Mouse (Mus musculus): Measurements from ENCODE around the gene Nup62. TPM values are rescaled to one million over a fixed set of nuclear protein-coding genes. Genes with fewer than 3 reads are reported as not detected.

Gene Nup62
- polyA plus RNA-seq, 1 experiment from 2014 or later, result 84.0 TPM

- H3K27me3 ChIP-seq, result no peaks in the 10 kb centered on the region
- H3K27ac ChIP-seq (replicated peaks), result peak overlapping the region; percentile 39; the same call in 1 of the 2 replicates
- no peak for ATAC-seq (ENCODE audit: insufficient number of reproducible peaks, low FRiP score, low TSS enrichment, low read depth)
- H3K4me2 ChIP-seq (replicated peaks), result no peak overlapping the region
- no peaks in the 10 kb centered on the region for H3K9me3 ChIP-seq (replicated peaks)
- WGBS, result 45% methylated on average over 5 of the region's 5 CpGs
- peaks cover 56% of the 10 kb centered on the region for H3K4me1 ChIP-seq
- no peak overlapping the region for H3K4me3 ChIP-seq (replicated peaks)
- H3K9ac ChIP-seq, result no peak overlapping the region
- no peaks in the 10 kb centered on the region for H3K36me3 ChIP-seq
Observed at GRCm38 (mm10) chr7:44819863-44820262, 4.0 kb downstream of the Nup62 start.

DNA sequence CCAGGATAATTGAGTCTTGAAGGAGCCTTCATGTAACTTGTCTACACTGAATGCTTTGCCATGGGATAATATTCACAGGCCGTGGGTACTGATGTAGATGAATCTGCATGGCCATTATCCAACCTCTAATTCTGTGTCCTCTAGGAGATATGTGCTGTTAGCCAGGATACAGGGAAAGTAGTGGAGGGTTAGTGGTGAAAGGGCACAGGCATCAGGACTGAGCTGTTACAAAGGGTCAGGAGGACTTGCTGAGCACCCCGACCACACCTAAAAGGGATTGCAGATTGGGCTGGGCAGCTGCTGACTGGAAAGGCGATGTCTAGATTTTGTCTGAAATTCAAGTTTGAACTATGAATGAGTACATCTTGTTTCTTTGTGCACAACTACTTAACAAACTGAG, 4.6 kb downstream of the Nup62 start:
- WGBS, result 85% methylated on average over 3 of the region's 3 CpGs

DNA sequence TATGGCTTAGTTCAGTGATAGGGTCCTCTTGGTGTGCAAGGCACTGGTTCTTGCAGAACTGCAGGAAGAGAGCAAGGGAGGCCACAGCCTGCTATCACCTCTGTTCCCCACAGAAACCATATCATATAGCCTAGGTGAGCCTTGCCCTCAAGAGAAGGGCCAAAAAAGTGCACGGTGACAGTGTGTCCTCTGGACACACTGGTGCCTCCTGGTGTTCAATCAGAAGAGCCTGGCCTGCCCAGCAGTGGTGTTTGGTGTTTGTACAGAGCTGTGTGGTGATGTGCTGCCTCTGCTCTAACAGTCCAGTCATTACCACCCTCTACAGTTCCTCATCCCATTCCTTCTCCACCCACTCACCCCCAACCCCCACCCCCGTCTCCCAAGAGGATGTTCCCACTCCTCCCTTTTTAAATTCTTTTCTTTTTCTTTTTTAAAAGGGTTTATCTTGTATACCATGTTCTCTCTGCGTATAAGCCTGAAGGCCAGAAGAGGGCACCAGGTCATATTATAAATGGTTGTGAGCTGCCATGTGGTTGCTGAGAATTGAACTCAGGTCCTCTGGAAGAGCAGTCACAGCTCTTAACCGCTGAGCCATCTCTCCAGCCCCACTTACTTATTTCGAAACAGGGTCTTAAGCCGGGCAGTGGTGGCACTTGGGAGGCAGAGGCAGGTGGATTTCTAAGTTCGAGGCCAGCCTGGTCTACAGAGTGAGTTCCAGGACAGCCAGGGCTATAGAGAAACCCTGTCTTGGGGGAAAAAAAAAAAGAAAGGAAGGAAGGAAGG, 6.0 kb downstream of the Nup62 start:
- no peak overlapping the region for H3K27ac ChIP-seq (replicated peaks)
- no peaks in the 10 kb centered on the region for H3K9me3 ChIP-seq (replicated peaks)
- WGBS, result 84% methylated on average over 7 of the region's 7 CpGs
- no peak overlapping the region for H3K4me2 ChIP-seq (replicated peaks)
- H3K9ac ChIP-seq, result no peak overlapping the region
- H3K36me3 ChIP-seq, result no peaks in the 10 kb centered on the region; the same call in 1 of the 2 replicates
- H3K4me1 ChIP-seq, result peaks cover 50% of the 10 kb centered on the region
- H3K4me3 ChIP-seq (replicated peaks), result no peak overlapping the region
- ATAC-seq (ENCODE audit: insufficient number of reproducible peaks, low FRiP score, low TSS enrichment, low read depth), result no peak
- H3K27me3 ChIP-seq, result no peaks in the 10 kb centered on the region

More for the DNA sequence above, 4.6 kb downstream of the Nup62 start:
- H3K4me2 ChIP-seq (replicated peaks), result no peak overlapping the region
- no peak overlapping the region for H3K4me3 ChIP-seq (replicated peaks)
- no peak overlapping the region for H3K9ac ChIP-seq
- H3K36me3 ChIP-seq, result no peaks in the 10 kb centered on the region
- no peak for ATAC-seq (ENCODE audit: insufficient number of reproducible peaks, low FRiP score, low TSS enrichment, low read depth)
- no peaks in the 10 kb centered on the region for H3K27me3 ChIP-seq
- H3K27ac ChIP-seq (replicated peaks), result no peak overlapping the region
- peaks cover 50% of the 10 kb centered on the region for H3K4me1 ChIP-seq
- no peaks in the 10 kb centered on the region for H3K9me3 ChIP-seq (replicated peaks)

DNA sequence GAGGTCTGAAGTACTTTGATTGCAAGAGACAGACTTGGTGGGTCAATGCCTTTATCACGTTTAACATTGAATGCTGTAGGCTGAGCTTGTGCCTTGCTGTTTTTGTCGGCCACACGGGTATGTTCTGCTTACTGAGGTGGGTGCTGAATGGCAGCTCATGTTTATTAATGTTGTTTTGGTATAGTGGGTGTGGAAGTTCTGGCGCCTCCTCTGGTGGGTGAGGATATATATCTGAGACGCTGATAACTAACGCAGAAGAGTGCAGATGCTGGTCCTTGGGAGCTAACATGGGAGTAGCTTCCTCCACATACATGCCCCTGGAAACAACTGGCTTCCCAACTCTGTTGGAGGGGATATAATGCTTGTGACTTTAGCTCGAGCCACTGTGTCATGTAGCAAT, 7.5 kb downstream of the Nup62 start:
- no peak for ATAC-seq (ENCODE audit: insufficient number of reproducible peaks, low FRiP score, low TSS enrichment, low read depth)
- Histone ChIP-seq H3K4me3 (replicated peaks) (no peak overlapping the region), H3K9ac (no peak overlapping the region), H3K9me3 (replicated peaks) (no peaks in the 10 kb centered on the region), H3K27ac (replicated peaks) (no peak overlapping the region), H3K4me1 (peaks cover 36% of the 10 kb centered on the region), H3K4me2 (replicated peaks) (no peak overlapping the region), H3K36me3 (peaks cover 8% of the 10 kb centered on the region), H3K27me3 (no peaks in the 10 kb centered on the region)
- WGBS, result 35% methylated on average over 7 of the region's 7 CpGs

GRCm38 (mm10) chr7:44824872-44825271, 9.0 kb downstream of the Nup62 start:
- Histone ChIP-seq H3K9me3 (replicated peaks) (no peaks in the 10 kb centered on the region), H3K36me3 (peaks cover 23% of the 10 kb centered on the region), H3K27ac (replicated peaks) (peak overlapping the region; percentile 22), H3K4me2 (replicated peaks) (no peak overlapping the region), H3K9ac (no peak overlapping the region), H3K4me1 (peaks cover 22% of the 10 kb centered on the region), H3K4me3 (replicated peaks) (no peak overlapping the region), H3K27me3 (no peaks in the 10 kb centered on the region)
- WGBS, result 18% methylated on average over 3 of the region's 3 CpGs
- no peak for ATAC-seq (ENCODE audit: insufficient number of reproducible peaks, low FRiP score, low TSS enrichment, low read depth)

GRCm38 (mm10) chr7:44826771-44827170, 10.9 kb downstream of the Nup62 start:
- no peak for ATAC-seq (ENCODE audit: insufficient number of reproducible peaks, low FRiP score, low TSS enrichment, low read depth)
- Histone ChIP-seq H3K4me1 (peaks cover 14% of the 10 kb centered on the region), H3K27ac (replicated peaks) (no peak overlapping the region), H3K27me3 (no peaks in the 10 kb centered on the region), H3K9me3 (replicated peaks) (no peaks in the 10 kb centered on the region), H3K4me2 (replicated peaks) (no peak overlapping the region), H3K9ac (no peak overlapping the region), H3K36me3 (peaks cover 42% of the 10 kb centered on the region), H3K4me3 (replicated peaks) (no peak overlapping the region)
- 87% methylated on average over 3 of the region's 3 CpGs for whole genome bisulfite sequencing

GRCm38 (mm10) chr7:44828706-44829105, 12.8 kb downstream of the Nup62 start:
- H3K4me1 ChIP-seq, result peaks cover 9% of the 10 kb centered on the region
- 90% methylated on average over 5 of the region's 5 CpGs for WGBS
- no peak overlapping the region for H3K4me3 ChIP-seq (replicated peaks)
- H3K27me3 ChIP-seq, result no peaks in the 10 kb centered on the region
- no peak overlapping the region for H3K4me2 ChIP-seq (replicated peaks)
- H3K9ac ChIP-seq, result no peak overlapping the region
- no peak overlapping the region for H3K27ac ChIP-seq (replicated peaks)
- ATAC-seq (ENCODE audit: insufficient number of reproducible peaks, low FRiP score, low TSS enrichment, low read depth), result no peak
- no peaks in the 10 kb centered on the region for H3K9me3 ChIP-seq (replicated peaks)
- peaks cover 48% of the 10 kb centered on the region for H3K36me3 ChIP-seq

DNA sequence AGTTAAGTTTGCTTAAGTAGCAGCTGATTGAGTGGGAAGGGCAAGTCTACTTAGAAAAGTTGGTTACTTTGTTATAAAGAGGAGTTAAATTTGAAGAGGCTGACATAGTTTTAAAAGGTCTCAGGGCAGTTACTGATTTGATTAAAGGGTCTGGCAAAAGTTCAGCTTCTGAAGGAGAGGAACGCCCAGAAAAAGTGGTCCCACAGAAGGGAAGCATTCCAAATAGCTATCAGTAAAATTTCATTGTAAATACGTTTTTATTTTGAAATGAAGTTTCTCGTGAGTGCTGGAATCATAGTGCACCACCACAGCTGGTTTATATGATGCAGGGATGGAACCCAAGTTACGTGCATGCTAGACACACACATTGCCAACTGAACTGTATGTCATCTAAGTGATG, 16.9 kb downstream of the Nup62 start:
- no peaks in the 10 kb centered on the region for H3K27me3 ChIP-seq
- H3K9me3 ChIP-seq (replicated peaks), result no peaks in the 10 kb centered on the region
- 50% methylated on average over 4 of the region's 4 CpGs for WGBS
- peaks cover 13% of the 10 kb centered on the region; the same call in 1 of the 2 replicates for H3K4me1 ChIP-seq
- H3K27ac ChIP-seq (replicated peaks), result 0 out of 2 replicates have a peak overlapping the region, but pooled peaks have one; percentile 22
- no peak overlapping the region for H3K9ac ChIP-seq
- ATAC-seq (ENCODE audit: insufficient number of reproducible peaks, low FRiP score, low TSS enrichment, low read depth), result no peak
- H3K4me3 ChIP-seq (replicated peaks), result no peak overlapping the region
- peaks cover 46% of the 10 kb centered on the region for H3K36me3 ChIP-seq
- no peak overlapping the region for H3K4me2 ChIP-seq (replicated peaks)

DNA sequence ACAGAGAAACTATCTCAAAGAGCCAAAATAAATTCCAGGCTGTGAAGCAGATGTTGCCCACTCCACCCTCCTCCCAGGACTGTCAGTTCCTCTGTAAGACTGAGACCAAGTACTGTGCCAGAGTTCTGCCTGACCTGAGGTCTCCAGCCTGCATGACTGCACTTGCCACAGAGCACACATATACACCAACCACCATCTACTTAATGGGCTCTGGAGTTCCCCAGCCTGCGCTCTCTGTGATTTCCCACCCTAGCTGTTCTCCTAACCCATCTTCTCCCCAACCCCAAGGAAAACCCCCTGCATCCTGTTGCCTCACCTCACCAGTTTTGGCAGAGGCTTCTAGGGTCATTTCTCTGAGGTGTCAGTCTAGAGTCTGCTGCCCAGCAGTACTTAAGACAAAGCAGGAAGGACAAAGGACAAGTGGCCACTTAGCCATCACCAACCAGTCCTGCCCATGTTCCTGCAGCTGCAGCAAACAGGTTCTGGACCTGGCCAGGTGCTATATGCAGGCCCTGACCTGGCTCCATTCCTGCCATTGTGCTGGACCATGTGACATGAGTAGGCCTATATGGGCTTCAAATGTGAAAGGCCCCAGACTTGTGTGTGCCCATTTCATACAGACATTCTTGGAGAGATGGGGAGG, 19.6 kb downstream of the Nup62 start:
- no peak for ATAC-seq (ENCODE audit: insufficient number of reproducible peaks, low FRiP score, low TSS enrichment, low read depth)
- H3K4me1 ChIP-seq, result peaks cover 27% of the 10 kb centered on the region
- H3K4me2 ChIP-seq (replicated peaks), result no peak overlapping the region
- peaks cover 24% of the 10 kb centered on the region for H3K27me3 ChIP-seq
- WGBS, result 85% methylated on average over 1 of the region's 1 CpGs
- H3K9ac ChIP-seq, result no peak overlapping the region
- no peak overlapping the region for H3K4me3 ChIP-seq (replicated peaks)
- no peak overlapping the region for H3K27ac ChIP-seq (replicated peaks)
- no peaks in the 10 kb centered on the region for H3K9me3 ChIP-seq (replicated peaks)
- H3K36me3 ChIP-seq, result peaks cover 22% of the 10 kb centered on the region

DNA sequence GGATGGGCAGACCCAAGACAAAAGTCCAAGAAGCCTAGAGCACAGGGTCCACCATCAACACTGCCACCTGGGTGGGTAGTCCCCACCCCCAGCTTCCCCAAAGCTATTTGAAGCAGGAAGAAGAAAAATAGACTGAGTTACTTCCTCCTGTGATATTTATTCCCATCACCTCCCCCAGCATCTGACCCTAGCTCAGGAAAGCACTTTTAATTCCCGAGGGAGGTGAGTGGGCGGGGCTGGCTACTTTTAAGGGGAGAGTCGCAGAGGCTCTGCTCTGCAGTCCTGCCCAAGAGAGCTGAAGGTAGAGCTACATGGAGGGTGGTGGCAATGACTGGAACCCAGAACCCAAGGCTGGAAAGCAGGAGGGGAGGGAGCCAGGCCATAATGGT, 20.1 kb downstream of the Nup62 start:
- no peaks in the 10 kb centered on the region for H3K9me3 ChIP-seq (replicated peaks)
- ATAC-seq (ENCODE audit: insufficient number of reproducible peaks, low FRiP score, low TSS enrichment, low read depth), result no peak
- peaks cover 22% of the 10 kb centered on the region for H3K36me3 ChIP-seq
- peaks cover 27% of the 10 kb centered on the region for H3K4me1 ChIP-seq
- no peak overlapping the region for H3K4me2 ChIP-seq (replicated peaks)
- H3K27ac ChIP-seq (replicated peaks), result no peak overlapping the region
- H3K27me3 ChIP-seq, result peaks cover 29% of the 10 kb centered on the region
- no peak overlapping the region for H3K4me3 ChIP-seq (replicated peaks)
- H3K9ac ChIP-seq, result no peak overlapping the region
- WGBS, result 42% methylated on average over 3 of the region's 3 CpGs

DNA sequence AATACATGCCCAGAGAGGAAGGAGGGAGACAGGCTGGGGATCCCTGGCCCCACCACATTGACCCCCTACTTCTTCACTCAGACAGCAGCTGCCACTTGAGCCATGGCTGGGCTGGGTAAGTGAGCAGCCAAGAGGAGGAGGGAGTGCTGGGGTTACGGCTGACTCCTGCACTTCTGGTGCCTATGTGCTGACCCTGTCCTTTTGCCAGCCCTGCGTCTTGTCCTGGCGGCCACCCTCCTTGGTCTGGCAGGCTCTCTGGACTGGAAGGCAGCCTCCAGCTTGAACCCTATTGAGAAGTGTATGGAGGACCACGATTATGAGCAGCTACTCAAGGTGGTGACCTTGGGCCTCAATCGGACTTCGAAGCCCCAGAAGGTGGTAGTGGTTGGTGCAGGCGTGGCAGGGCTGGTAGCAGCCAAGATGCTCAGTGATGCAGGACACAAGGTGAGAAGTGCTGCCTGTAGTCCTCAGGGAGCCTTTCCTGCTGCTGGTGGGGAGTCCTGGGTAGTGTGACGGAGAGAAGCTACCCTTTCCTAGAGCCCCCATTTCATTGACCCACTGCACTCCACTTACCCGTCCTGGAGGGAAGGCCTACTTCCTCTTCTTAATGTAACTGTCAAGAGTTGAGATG, 20.6 kb downstream of the Nup62 start:
- no peak overlapping the region for H3K4me3 ChIP-seq (replicated peaks)
- H3K27me3 ChIP-seq, result peaks cover 31% of the 10 kb centered on the region
- WGBS, result 83% methylated on average over 9 of the region's 9 CpGs
- H3K4me1 ChIP-seq, result peaks cover 27% of the 10 kb centered on the region
- no peak overlapping the region for H3K9ac ChIP-seq
- no peak for ATAC-seq (ENCODE audit: insufficient number of reproducible peaks, low FRiP score, low TSS enrichment, low read depth)
- H3K27ac ChIP-seq (replicated peaks), result no peak overlapping the region
- H3K36me3 ChIP-seq, result peaks cover 22% of the 10 kb centered on the region
- no peaks in the 10 kb centered on the region for H3K9me3 ChIP-seq (replicated peaks)
- no peak overlapping the region for H3K4me2 ChIP-seq (replicated peaks)
